Mouse (Mus musculus): ENCODE results near the gene Sgpp2. TPM values are rescaled to one million over a fixed set of nuclear protein-coding genes. Genes with fewer than 3 reads are reported as not detected.

Sgpp2 gene
- polyA plus RNA-seq, 1 experiment from 2014 or later: 0.15 TPM

- ATAC-seq (ENCODE audit: low read depth): no peak
- H3K36me3 ChIP-seq: no peaks in the 10 kb centered on the region
- no peak overlapping the region for H3K9ac ChIP-seq
- DNase-seq: no peak
- no peaks in the 10 kb centered on the region for H3K9me3 ChIP-seq (replicated peaks)
- H3K4me2 ChIP-seq: no peak overlapping the region
- H3K4me3 ChIP-seq (replicated peaks): no peak overlapping the region
- H3K4me1 ChIP-seq (replicated peaks): no peaks in the 10 kb centered on the region
- no peak overlapping the region for H3K27ac ChIP-seq
- H3K27me3 ChIP-seq: no peaks in the 10 kb centered on the region
- WGBS (ENCODE audit: insufficient replicate concordance): 59% methylated on average over 2 of the region's 2 CpGs
These were observed 61.6 kb downstream of the Sgpp2 start for GRCm38 (mm10) chr1:78371569-78372236.

GRCm38 (mm10) chr1:78372316-78372715 is 62.2 kb downstream of the Sgpp2 start:
- H3K4me2 ChIP-seq: no peak overlapping the region
- H3K36me3 ChIP-seq: no peaks in the 10 kb centered on the region
- no peaks in the 10 kb centered on the region for H3K27me3 ChIP-seq
- no peak overlapping the region for H3K9ac ChIP-seq
- ATAC-seq (ENCODE audit: low read depth) (no peak), DNase-seq (no peak)
- H3K4me1 ChIP-seq (replicated peaks): no peaks in the 10 kb centered on the region
- 68% methylated on average over 9 of the region's 9 CpGs for WGBS (ENCODE audit: insufficient replicate concordance)
- H3K4me3 ChIP-seq (replicated peaks): no peak overlapping the region
- no peak overlapping the region for H3K27ac ChIP-seq
- no peaks in the 10 kb centered on the region for H3K9me3 ChIP-seq (replicated peaks)

GRCm38 (mm10) chr1:78373836-78374235 is 63.7 kb downstream of the Sgpp2 start:
- ATAC-seq (ENCODE audit: low read depth): no peak
- Histone ChIP-seq H3K9ac (no peak overlapping the region), H3K4me3 (replicated peaks) (no peak overlapping the region), H3K9me3 (replicated peaks) (no peaks in the 10 kb centered on the region), H3K27me3 (no peaks in the 10 kb centered on the region), H3K4me2 (no peak overlapping the region), H3K4me1 (replicated peaks) (no peaks in the 10 kb centered on the region), H3K36me3 (no peaks in the 10 kb centered on the region), H3K27ac (no peak overlapping the region)
- no peak for DNase-seq
- 71% methylated on average over 5 of the region's 5 CpGs for WGBS (ENCODE audit: insufficient replicate concordance)

- no peak overlapping the region for H3K4me2 ChIP-seq
- H3K9me3 ChIP-seq (replicated peaks): no peaks in the 10 kb centered on the region
- H3K36me3 ChIP-seq: no peaks in the 10 kb centered on the region
- no peaks in the 10 kb centered on the region for H3K27me3 ChIP-seq
- H3K4me1 ChIP-seq (replicated peaks): no peaks in the 10 kb centered on the region
- ATAC-seq (ENCODE audit: low read depth) (no peak), DNase-seq (no peak)
- 48% methylated on average over 3 of the region's 3 CpGs for WGBS (ENCODE audit: insufficient replicate concordance)
- H3K9ac ChIP-seq: no peak overlapping the region
- H3K27ac ChIP-seq: no peak overlapping the region
- H3K4me3 ChIP-seq (replicated peaks): no peak overlapping the region
These were observed 64.9 kb downstream of the Sgpp2 start for GRCm38 (mm10) chr1:78375058-78375457.

- 72% methylated on average over 4 of the region's 4 CpGs for WGBS (ENCODE audit: insufficient replicate concordance)
- Histone ChIP-seq H3K9me3 (replicated peaks) (no peaks in the 10 kb centered on the region), H3K9ac (no peak overlapping the region), H3K27me3 (no peaks in the 10 kb centered on the region), H3K4me1 (replicated peaks) (no peaks in the 10 kb centered on the region), H3K4me2 (no peak overlapping the region), H3K36me3 (no peaks in the 10 kb centered on the region), H3K27ac (no peak overlapping the region), H3K4me3 (replicated peaks) (no peak overlapping the region)
- no peak for ATAC-seq (ENCODE audit: low read depth)
- no peak for DNase-seq
These were observed 70.8 kb downstream of the Sgpp2 start for GRCm38 (mm10) chr1:78380950-78381349.

- no peak overlapping the region for H3K4me2 ChIP-seq
- no peaks in the 10 kb centered on the region for H3K9me3 ChIP-seq (replicated peaks)
- ATAC-seq (ENCODE audit: low read depth) (no peak), DNase-seq (no peak)
- H3K36me3 ChIP-seq: no peaks in the 10 kb centered on the region
- 37% methylated on average over 4 of the region's 4 CpGs for WGBS (ENCODE audit: insufficient replicate concordance)
- H3K9ac ChIP-seq: no peak overlapping the region
- no peaks in the 10 kb centered on the region for H3K4me1 ChIP-seq (replicated peaks)
- H3K27ac ChIP-seq: no peak overlapping the region
- no peaks in the 10 kb centered on the region for H3K27me3 ChIP-seq
- no peak overlapping the region for H3K4me3 ChIP-seq (replicated peaks)
These were observed 77.7 kb downstream of the Sgpp2 start for GRCm38 (mm10) chr1:78387854-78388253.

- Histone ChIP-seq H3K27me3 (no peaks in the 10 kb centered on the region), H3K9me3 (replicated peaks) (no peaks in the 10 kb centered on the region), H3K36me3 (no peaks in the 10 kb centered on the region), H3K4me2 (no peak overlapping the region), H3K27ac (no peak overlapping the region), H3K4me1 (replicated peaks) (no peaks in the 10 kb centered on the region), H3K9ac (no peak overlapping the region), H3K4me3 (replicated peaks) (no peak overlapping the region)
- DNase-seq (no peak), ATAC-seq (ENCODE audit: low read depth) (no peak)
- 31% methylated on average over 3 of the region's 3 CpGs for WGBS (ENCODE audit: insufficient replicate concordance)
These were observed 78.7 kb downstream of the Sgpp2 start for GRCm38 (mm10) chr1:78388848-78389247.

- WGBS (ENCODE audit: insufficient replicate concordance): 49% methylated on average over 8 of the region's 8 CpGs
- H3K27ac ChIP-seq: no peak overlapping the region
- no peaks in the 10 kb centered on the region for H3K27me3 ChIP-seq
- H3K4me1 ChIP-seq (replicated peaks): no peaks in the 10 kb centered on the region
- no peak for DNase-seq
- H3K9me3 ChIP-seq (replicated peaks): no peaks in the 10 kb centered on the region
- no peak overlapping the region for H3K9ac ChIP-seq
- no peak for ATAC-seq (ENCODE audit: low read depth)
- no peaks in the 10 kb centered on the region for H3K36me3 ChIP-seq
- no peak overlapping the region for H3K4me2 ChIP-seq
- H3K4me3 ChIP-seq (replicated peaks): no peak overlapping the region
These were observed 85.1 kb downstream of the Sgpp2 start for GRCm38 (mm10) chr1:78395191-78395735.

- Histone ChIP-seq H3K4me1 (replicated peaks) (no peaks in the 10 kb centered on the region), H3K27me3 (no peaks in the 10 kb centered on the region), H3K9me3 (replicated peaks) (no peaks in the 10 kb centered on the region), H3K36me3 (no peaks in the 10 kb centered on the region), H3K9ac (no peak overlapping the region), H3K27ac (no peak overlapping the region), H3K4me3 (replicated peaks) (no peak overlapping the region), H3K4me2 (no peak overlapping the region)
- ATAC-seq (ENCODE audit: low read depth) (no peak), DNase-seq (no peak)
- WGBS (ENCODE audit: insufficient replicate concordance): 40% methylated on average over 6 of the region's 6 CpGs
These were observed 85.6 kb downstream of the Sgpp2 start for GRCm38 (mm10) chr1:78395737-78396136.

GRCm38 (mm10) chr1:78396320-78396913 is 86.3 kb downstream of the Sgpp2 start:
- Histone ChIP-seq H3K9ac (no peak overlapping the region), H3K27me3 (no peaks in the 10 kb centered on the region), H3K9me3 (replicated peaks) (no peaks in the 10 kb centered on the region), H3K36me3 (no peaks in the 10 kb centered on the region), H3K4me2 (no peak overlapping the region), H3K27ac (no peak overlapping the region), H3K4me3 (replicated peaks) (no peak overlapping the region), H3K4me1 (replicated peaks) (no peaks in the 10 kb centered on the region)
- ATAC-seq (ENCODE audit: low read depth): no peak
- WGBS (ENCODE audit: insufficient replicate concordance): 23% methylated on average over 8 of the region's 8 CpGs
- no peak for DNase-seq

- no peaks in the 10 kb centered on the region; the same call in 1 of the 2 replicates for H3K27me3 ChIP-seq
- ATAC-seq (ENCODE audit: low read depth): no peak
- 42% methylated on average over 3 of the region's 3 CpGs for WGBS (ENCODE audit: insufficient replicate concordance)
- H3K4me3 ChIP-seq (replicated peaks): no peak overlapping the region
- no peak overlapping the region for H3K4me2 ChIP-seq
- no peaks in the 10 kb centered on the region for H3K4me1 ChIP-seq (replicated peaks)
- H3K27ac ChIP-seq: no peak overlapping the region
- no peak overlapping the region for H3K9ac ChIP-seq
- no peak for DNase-seq
- H3K9me3 ChIP-seq (replicated peaks): no peaks in the 10 kb centered on the region
- H3K36me3 ChIP-seq: no peaks in the 10 kb centered on the region
These were observed 89.6 kb downstream of the Sgpp2 start for GRCm38 (mm10) chr1:78399755-78400154.

- H3K4me1 ChIP-seq (replicated peaks): no peaks in the 10 kb centered on the region
- WGBS (ENCODE audit: insufficient replicate concordance): 78% methylated on average over 4 of the region's 4 CpGs
- no peak overlapping the region for H3K27ac ChIP-seq
- ATAC-seq (ENCODE audit: low read depth): no peak
- H3K4me3 ChIP-seq (replicated peaks): no peak overlapping the region
- H3K27me3 ChIP-seq: no peaks in the 10 kb centered on the region; the same call in 1 of the 2 replicates
- no peak overlapping the region for H3K4me2 ChIP-seq
- H3K9ac ChIP-seq: no peak overlapping the region
- no peaks in the 10 kb centered on the region for H3K9me3 ChIP-seq (replicated peaks)
- no peaks in the 10 kb centered on the region for H3K36me3 ChIP-seq
- DNase-seq: no peak
These were observed 91.3 kb downstream of the Sgpp2 start for GRCm38 (mm10) chr1:78401413-78401812.
